Mouse (Mus musculus) intestine, embryonic 14.5 days (tissue): ENCODE results near the gene Fam160a1. TPM values are rescaled to one million over a fixed set of nuclear protein-coding genes. Genes with fewer than 3 reads are reported as not detected.

Experiments used
- ATAC-seq: fragments of 200-750 bp; cut with Nextera tagmentation; replicated peaks from 2 replicates; pipeline ENCODE4 v1.8.0; 2017; ENCODE audit warnings: low read depth, moderate number of reproducible peaks, moderate TSS enrichment, moderate library complexity; ENCODE audit not compliant: low FRiP score, low TSS enrichment
- DNase-seq: peaks from one replicate; pipeline ENCODE4 v3.0.0-alpha.2; 2018; ENCODE audit warnings: low spot score
- H3K27ac ChIP-seq: fragments of 300-500 bp; sonication (generic); 2 replicates; pipeline ENCODE4 v1.5.1; 2014; ENCODE audit warnings: low read depth, mild to moderate bottlenecking, control low read depth
- H3K27me3 ChIP-seq: fragments of 300-500 bp; sonication (generic); replicated peaks from 2 replicates; pipeline ENCODE4 v1.6.1; 2014; ENCODE audit warnings: low read length, control low read depth; ENCODE audit not compliant: control insufficient read depth, insufficient read depth
- H3K36me3 ChIP-seq: fragments of 300-500 bp; sonication (generic); 2 replicates; pipeline ENCODE4 v1.6.1; 2014; ENCODE audit warnings: low read length, control low read depth; ENCODE audit not compliant: control insufficient read depth, insufficient read depth
- H3K4me1 ChIP-seq: fragments of 300-500 bp; sonication (generic); replicated peaks from 2 replicates; pipeline ENCODE4 v1.6.1; 2014; ENCODE audit warnings: low read length, control low read depth, mixed read lengths; ENCODE audit not compliant: control insufficient read depth, insufficient read depth
- H3K4me2 ChIP-seq: fragments of 300-500 bp; sonication (generic); 2 replicates; pipeline ENCODE4 v1.6.1; 2014; ENCODE audit warnings: low read length
- H3K4me3 ChIP-seq: fragments of 300-500 bp; sonication (generic); 2 replicates; pipeline ENCODE4 v1.5.1; 2014; ENCODE audit warnings: low read depth, low read length, control low read depth, mixed read lengths
- H3K9ac ChIP-seq: fragments of 300-500 bp; sonication (generic); 2 replicates; pipeline ENCODE4 v1.6.1; 2014; ENCODE audit warnings: mild to moderate bottlenecking, low read length
- H3K9me3 ChIP-seq: fragments of 300-500 bp; sonication (generic); 2 replicates; pipeline ENCODE4 v1.6.1; 2016; ENCODE audit warnings: low read length, control low read depth; ENCODE audit not compliant: control insufficient read depth
- WGBS: fragments of 180-500 bp; shearing (Covaris S2); extraction: QIAGEN DNeasy Blood & Tissue Kit; methylation state at CpG from one replicate; pipeline ENCODE4 v1.1.7; 2014; 5-methylcytosine and 5-hydroxymethylcytosine counted together
- polyA plus RNA-seq: library from polyadenylated mRNA; unstranded; fragments of >200 nt; fragmentation: Nextera tagmentation; extraction: Ambion mirVana; gene quantifications from 2 replicates; pipeline ENCODE4 v1.2.1, GENCODE M21; 2014

Gene Fam160a1
- polyA plus RNA-seq, 1 experiment from 2014 or later, result 3.3 TPM

- Histone ChIP-seq H3K36me3 (no peaks in the 10 kb centered on the region), H3K9me3 (no peaks in the 10 kb centered on the region), H3K27me3 (no peaks in the 10 kb centered on the region), H3K27ac (no peak overlapping the region), H3K4me1 (no peaks in the 10 kb centered on the region; the same call in 1 of the 2 replicates), H3K9ac (no peak overlapping the region), H3K4me2 (no peak overlapping the region), H3K4me3 (no peak overlapping the region)
- ATAC-seq (no peak), DNase-seq (no peak)
- 80% methylated on average over 10 of the region's 10 CpGs for WGBS
Measured at GRCm38 (mm10) chr3:85832490-85833155, 15.5 kb upstream of the Fam160a1 start.

GRCm38 (mm10) chr3:85831785-85832184, 14.7 kb upstream of the Fam160a1 start:
- Histone ChIP-seq H3K9me3 (no peaks in the 10 kb centered on the region), H3K27me3 (no peaks in the 10 kb centered on the region), H3K36me3 (no peaks in the 10 kb centered on the region), H3K4me3 (no peak overlapping the region), H3K4me1 (no peaks in the 10 kb centered on the region; the same call in 1 of the 2 replicates), H3K4me2 (no peak overlapping the region), H3K9ac (no peak overlapping the region), H3K27ac (no peak overlapping the region)
- 65% methylated on average over 1 of the region's 1 CpGs for WGBS
- ATAC-seq (no peak), DNase-seq (no peak)

- no peak overlapping the region for H3K9ac ChIP-seq
- H3K4me1 ChIP-seq, result no peaks in the 10 kb centered on the region; the same call in 1 of the 2 replicates
- H3K4me2 ChIP-seq, result no peak overlapping the region
- no peak overlapping the region for H3K4me3 ChIP-seq
- whole genome bisulfite sequencing, result 63% methylated on average over 4 of the region's 4 CpGs
- no peaks in the 10 kb centered on the region for H3K36me3 ChIP-seq
- no peak for DNase-seq
- no peaks in the 10 kb centered on the region for H3K27me3 ChIP-seq
- no peak overlapping the region for H3K27ac ChIP-seq
- H3K9me3 ChIP-seq, result no peaks in the 10 kb centered on the region
- no peak for ATAC-seq
Measured at GRCm38 (mm10) chr3:85829047-85829446, 12.0 kb upstream of the Fam160a1 start.

- Histone ChIP-seq H3K4me2 (no peak overlapping the region), H3K9me3 (no peaks in the 10 kb centered on the region), H3K4me3 (no peak overlapping the region), H3K27me3 (no peaks in the 10 kb centered on the region), H3K4me1 (no peaks in the 10 kb centered on the region; the same call in 1 of the 2 replicates), H3K27ac (no peak overlapping the region), H3K36me3 (no peaks in the 10 kb centered on the region), H3K9ac (no peak overlapping the region)
- ATAC-seq (no peak), DNase-seq (no peak)
- WGBS, result 80% methylated on average over 6 of the region's 6 CpGs
Measured at GRCm38 (mm10) chr3:85827815-85828214, 10.7 kb upstream of the Fam160a1 start.

GRCm38 (mm10) chr3:85827283-85827682, 10.2 kb upstream of the Fam160a1 start:
- 71% methylated on average over 4 of the region's 4 CpGs for WGBS
- no peak overlapping the region for H3K4me3 ChIP-seq
- H3K4me2 ChIP-seq, result no peak overlapping the region
- no peak overlapping the region for H3K9ac ChIP-seq
- H3K9me3 ChIP-seq, result no peaks in the 10 kb centered on the region
- no peak for DNase-seq
- no peaks in the 10 kb centered on the region for H3K27me3 ChIP-seq
- H3K36me3 ChIP-seq, result no peaks in the 10 kb centered on the region
- H3K27ac ChIP-seq, result no peak overlapping the region
- H3K4me1 ChIP-seq, result no peaks in the 10 kb centered on the region; the same call in 1 of the 2 replicates
- ATAC-seq, result no peak

- no peak overlapping the region for H3K4me3 ChIP-seq
- 68% methylated on average over 15 of the region's 15 CpGs for WGBS
- H3K4me2 ChIP-seq, result no peak overlapping the region
- ATAC-seq (no peak), DNase-seq (no peak)
- H3K36me3 ChIP-seq, result no peaks in the 10 kb centered on the region
- no peak overlapping the region for H3K9ac ChIP-seq
- no peaks in the 10 kb centered on the region for H3K4me1 ChIP-seq
- H3K27me3 ChIP-seq, result no peaks in the 10 kb centered on the region
- no peaks in the 10 kb centered on the region for H3K9me3 ChIP-seq
- H3K27ac ChIP-seq, result no peak overlapping the region
Measured at GRCm38 (mm10) chr3:85820839-85821548, 3.9 kb upstream of the Fam160a1 start.

- H3K36me3 ChIP-seq, result no peaks in the 10 kb centered on the region
- ATAC-seq, result no peak
- WGBS, result 77% methylated on average over 3 of the region's 3 CpGs
Measured at GRCm38 (mm10) chr3:85819319-85819718, 2.2 kb upstream of the Fam160a1 start.

GRCm38 (mm10) chr3:85814241-85814640, 2.9 kb downstream of the Fam160a1 start:
- H3K36me3 ChIP-seq, result no peaks in the 10 kb centered on the region
- no peaks in the 10 kb centered on the region for H3K9me3 ChIP-seq
- WGBS, result 43% methylated on average over 7 of the region's 7 CpGs
- no peak overlapping the region for H3K9ac ChIP-seq
- no peak for ATAC-seq
- H3K4me2 ChIP-seq, result no peak overlapping the region
- no peak overlapping the region for H3K27ac ChIP-seq
- no peak overlapping the region for H3K4me3 ChIP-seq
- H3K27me3 ChIP-seq, result no peaks in the 10 kb centered on the region
- no peaks in the 10 kb centered on the region for H3K4me1 ChIP-seq
- no peak for DNase-seq

More at GRCm38 (mm10) chr3:85819319-85819718, 2.2 kb upstream of the Fam160a1 start:
- Histone ChIP-seq H3K27me3 (no peaks in the 10 kb centered on the region), H3K4me2 (no peak overlapping the region), H3K4me1 (no peaks in the 10 kb centered on the region), H3K4me3 (no peak overlapping the region), H3K9me3 (no peaks in the 10 kb centered on the region), H3K27ac (no peak overlapping the region), H3K9ac (no peak overlapping the region)
- no peak for DNase-seq
